Mouse (Mus musculus): ENCODE results near the gene Tmc7. TPM values are rescaled to one million over a fixed set of nuclear protein-coding genes. Genes with fewer than 3 reads are reported as not detected.
A peak's percentile ranks its signal among the peaks of the same experiment; 100 is the strongest.

The Tmc7 gene
- total and polyA plus RNA-seq, 3 experiments, result 3.2 to 6.9 (median 6.4) TPM

DNA sequence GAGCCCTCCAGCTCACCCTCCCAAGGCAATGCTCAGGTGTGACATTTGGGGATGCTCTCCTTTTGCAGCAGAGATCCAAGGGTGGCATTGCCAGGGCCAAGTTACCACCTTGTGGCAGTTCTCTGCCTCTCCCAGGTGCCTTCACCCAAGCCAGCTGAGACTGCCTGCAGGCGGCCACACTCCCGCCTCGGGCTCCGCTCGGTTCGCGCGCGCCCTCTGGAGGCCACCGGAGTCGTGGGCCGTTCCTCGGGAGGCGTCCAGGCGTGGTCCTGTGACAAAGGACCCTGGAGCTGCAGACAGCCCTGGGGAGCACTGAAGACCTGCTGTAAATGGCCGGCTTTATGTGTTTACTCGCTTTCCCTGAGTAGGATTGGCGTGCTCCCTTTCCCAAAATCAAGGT, 65.8 kb downstream of the Tmc7 start:
- no peaks in the 10 kb centered on the region for H3K27me3 ChIP-seq (ENCODE audit: control insufficient read depth, insufficient read depth, low read length)
- TF ChIP-seq CTCF (IDR thresholded peaks at IDR 0.05) (no peak), POLR2A (IDR thresholded peaks at IDR 0.05; ENCODE audit: insufficient read depth, low read depth, low read length) (no peak), EP300 (IDR thresholded peaks at IDR 0.05; ENCODE audit: insufficient read depth, low read depth, low read length) (no peak)
- intact Hi-C loops (cut with DNase I), result loop anchor here (1.0 to 2.0 kb wide), 3 partner anchors 26 to 214 kb away; partner anchors contain the start of gene Syt17
- DNase-seq, result peak; percentile 82 to 90
- no peak overlapping the region for H3K27ac ChIP-seq
- H3K36me3 ChIP-seq (ENCODE audit: control insufficient read depth, insufficient read depth, low read length), result no peaks in the 10 kb centered on the region
- H3K4me3 ChIP-seq, result no peak overlapping the region
- no peaks in the 10 kb centered on the region for H3K79me2 ChIP-seq (replicated peaks; ENCODE audit: control insufficient read depth, insufficient read depth, low read length)
- H3K4me1 ChIP-seq (ENCODE audit: control insufficient read depth, insufficient read depth, low read length), result peaks cover 2% of the 10 kb centered on the region; the same call in 1 of the 2 replicates
- WGBS, result 3% methylated on average over 18 of the region's 18 CpGs
- H3K9ac ChIP-seq (ENCODE audit: low read depth, low read length), result no peak overlapping the region

- Histone ChIP-seq H3K79me2 (replicated peaks; ENCODE audit: control insufficient read depth, insufficient read depth, low read length) (no peaks in the 10 kb centered on the region), H3K27ac (no peak overlapping the region), H3K27me3 (ENCODE audit: control insufficient read depth, insufficient read depth, low read length) (no peaks in the 10 kb centered on the region), H3K9ac (ENCODE audit: low read depth, low read length) (no peak overlapping the region), H3K4me1 (ENCODE audit: control insufficient read depth, insufficient read depth, low read length) (peaks cover 2% of the 10 kb centered on the region; the same call in 1 of the 2 replicates), H3K36me3 (ENCODE audit: control insufficient read depth, insufficient read depth, low read length) (no peaks in the 10 kb centered on the region), H3K4me3 (no peak overlapping the region)
- intact Hi-C loops (cut with DNase I), result loop anchor here (1.0 to 2.0 kb wide), 3 partner anchors 25 to 214 kb away; partner anchors contain the start of gene Syt17
- no peak for TF ChIP-seq EP300 (IDR thresholded peaks at IDR 0.05; ENCODE audit: insufficient read depth, low read depth, low read length)
- TF ChIP-seq POLR2A (IDR thresholded peaks at IDR 0.05; ENCODE audit: insufficient read depth, low read depth, low read length), result no peak
- TF ChIP-seq CTCF (IDR thresholded peaks at IDR 0.05), result peak; percentile 54
- peak; percentile 18 to 37 for DNase-seq
- WGBS, result 62% methylated on average over 2 of the region's 2 CpGs
Measured at GRCm38 (mm10) chr7:118517819-118518218, 66.7 kb downstream of the Tmc7 start.

DNA sequence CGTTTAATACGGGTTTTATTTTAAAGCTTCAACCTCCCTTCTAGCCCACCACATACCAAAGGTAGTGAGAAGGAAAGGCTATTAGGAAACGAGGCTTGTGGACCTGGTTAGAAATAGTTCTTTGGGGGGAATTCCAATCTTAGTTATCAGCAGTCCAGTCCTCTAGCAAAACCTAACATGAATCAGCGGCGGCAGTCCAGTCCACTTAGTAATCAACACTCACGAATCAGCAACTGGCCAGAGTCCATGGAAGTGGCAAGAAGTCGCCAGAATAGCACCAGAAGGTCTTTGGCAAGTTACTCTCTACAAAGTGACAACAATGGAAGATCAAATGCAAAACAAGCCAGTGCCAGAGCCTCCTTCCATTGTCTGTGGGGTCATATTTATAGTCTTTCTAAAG, 76.0 kb downstream of the Tmc7 start:
- intact Hi-C loops (cut with DNase I), result no loop called here
- H3K4me1 ChIP-seq (ENCODE audit: control insufficient read depth, insufficient read depth, low read length), result peaks cover 3% of the 10 kb centered on the region
- no peaks in the 10 kb centered on the region for H3K36me3 ChIP-seq (ENCODE audit: control insufficient read depth, insufficient read depth, low read length)
- H3K27ac ChIP-seq, result no peak overlapping the region
- H3K79me2 ChIP-seq (replicated peaks; ENCODE audit: control insufficient read depth, insufficient read depth, low read length), result no peaks in the 10 kb centered on the region
- no peak overlapping the region for H3K4me3 ChIP-seq
- TF ChIP-seq CTCF (IDR thresholded peaks at IDR 0.05) (no peak), POLR2A (IDR thresholded peaks at IDR 0.05; ENCODE audit: insufficient read depth, low read depth, low read length) (no peak), EP300 (IDR thresholded peaks at IDR 0.05; ENCODE audit: insufficient read depth, low read depth, low read length) (no peak)
- WGBS, result 33% methylated on average over 7 of the region's 7 CpGs
- no peak for DNase-seq
- H3K27me3 ChIP-seq (ENCODE audit: control insufficient read depth, insufficient read depth, low read length), result no peaks in the 10 kb centered on the region
- no peak overlapping the region for H3K9ac ChIP-seq (ENCODE audit: low read depth, low read length)

- peak in 1 of 2 experiments; percentile 21 for DNase-seq
- intact Hi-C loops (cut with DNase I), result no loop called here
- peak overlapping the region; percentile 38 for H3K27ac ChIP-seq
- TF ChIP-seq EP300 (IDR thresholded peaks at IDR 0.05; ENCODE audit: insufficient read depth, low read depth, low read length), result no peak
- no peak for TF ChIP-seq CTCF (IDR thresholded peaks at IDR 0.05)
- TF ChIP-seq POLR2A (IDR thresholded peaks at IDR 0.05; ENCODE audit: insufficient read depth, low read depth, low read length), result no peak
- H3K9ac ChIP-seq (ENCODE audit: low read depth, low read length), result no peak overlapping the region
- 54% methylated on average over 4 of the region's 4 CpGs for WGBS
- H3K4me3 ChIP-seq, result no peak overlapping the region
- no peaks in the 10 kb centered on the region; the same call in 1 of the 2 replicates for H3K27me3 ChIP-seq (ENCODE audit: control insufficient read depth, insufficient read depth, low read length)
- no peaks in the 10 kb centered on the region for H3K79me2 ChIP-seq (replicated peaks; ENCODE audit: control insufficient read depth, insufficient read depth, low read length)
- H3K36me3 ChIP-seq (ENCODE audit: control insufficient read depth, insufficient read depth, low read length), result no peaks in the 10 kb centered on the region
- H3K4me1 ChIP-seq (ENCODE audit: control insufficient read depth, insufficient read depth, low read length), result peaks cover 5% of the 10 kb centered on the region
Measured at GRCm38 (mm10) chr7:118503844-118504243, 80.7 kb downstream of the Tmc7 start.

- H3K79me2 ChIP-seq (replicated peaks; ENCODE audit: control insufficient read depth, insufficient read depth, low read length), result no peaks in the 10 kb centered on the region
- TF ChIP-seq CTCF (IDR thresholded peaks at IDR 0.05) (no peak), EP300 (IDR thresholded peaks at IDR 0.05; ENCODE audit: insufficient read depth, low read depth, low read length) (no peak), POLR2A (IDR thresholded peaks at IDR 0.05; ENCODE audit: insufficient read depth, low read depth, low read length) (no peak)
- intact Hi-C loops (cut with DNase I), result no loop called here
- H3K36me3 ChIP-seq (ENCODE audit: control insufficient read depth, insufficient read depth, low read length), result no peaks in the 10 kb centered on the region
- 88% methylated on average over 8 of the region's 8 CpGs for WGBS
- no peak overlapping the region for H3K4me3 ChIP-seq
- H3K9ac ChIP-seq (ENCODE audit: low read depth, low read length), result no peak overlapping the region
- H3K27ac ChIP-seq, result no peak overlapping the region
- no peak for DNase-seq
- peaks cover 5% of the 10 kb centered on the region for H3K4me1 ChIP-seq (ENCODE audit: control insufficient read depth, insufficient read depth, low read length)
- no peaks in the 10 kb centered on the region; the same call in 1 of the 2 replicates for H3K27me3 ChIP-seq (ENCODE audit: control insufficient read depth, insufficient read depth, low read length)
Measured at GRCm38 (mm10) chr7:118502333-118502732, 82.2 kb downstream of the Tmc7 start.

DNA sequence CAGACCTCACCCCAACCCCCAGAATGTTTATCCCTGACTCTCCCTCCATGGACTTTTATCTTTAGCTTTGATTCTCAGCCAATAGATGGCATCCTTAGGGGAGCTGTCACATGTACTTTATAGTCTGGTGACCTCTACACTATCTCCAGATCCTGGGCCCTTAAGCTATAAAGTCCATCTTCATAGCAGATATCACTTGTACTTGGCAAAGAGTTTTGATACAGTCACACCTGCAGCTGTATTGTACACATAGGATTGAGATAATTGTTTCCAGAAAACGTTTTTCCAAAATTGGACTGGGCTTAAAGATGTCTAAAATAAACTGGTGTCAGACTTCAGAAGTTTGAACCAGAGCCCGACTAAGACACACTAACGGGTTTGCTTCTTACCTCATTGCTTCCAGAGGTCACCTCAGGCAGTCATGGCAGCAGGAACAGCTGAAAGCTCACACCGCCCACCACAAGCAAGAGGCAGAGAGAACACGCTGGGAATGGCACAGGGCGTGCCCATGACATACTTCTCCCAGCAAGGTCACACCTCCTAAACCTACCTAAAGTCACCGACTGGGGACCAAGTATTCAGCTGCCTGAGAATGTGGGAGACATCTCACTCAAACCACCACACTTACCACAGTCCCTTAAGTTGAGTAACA, 84.6 kb downstream of the Tmc7 start:
- Histone ChIP-seq H3K4me3 (no peak overlapping the region), H3K4me1 (ENCODE audit: control insufficient read depth, insufficient read depth, low read length) (peaks cover 5% of the 10 kb centered on the region), H3K79me2 (replicated peaks; ENCODE audit: control insufficient read depth, insufficient read depth, low read length) (no peaks in the 10 kb centered on the region), H3K27me3 (ENCODE audit: control insufficient read depth, insufficient read depth, low read length) (no peaks in the 10 kb centered on the region; the same call in 1 of the 2 replicates), H3K9ac (ENCODE audit: low read depth, low read length) (no peak overlapping the region), H3K36me3 (ENCODE audit: control insufficient read depth, insufficient read depth, low read length) (no peaks in the 10 kb centered on the region), H3K27ac (no peak overlapping the region)
- intact Hi-C loops (cut with DNase I), result no loop called here
- TF ChIP-seq CTCF (IDR thresholded peaks at IDR 0.05) (no peak), EP300 (IDR thresholded peaks at IDR 0.05; ENCODE audit: insufficient read depth, low read depth, low read length) (no peak), POLR2A (IDR thresholded peaks at IDR 0.05; ENCODE audit: insufficient read depth, low read depth, low read length) (no peak)
- no peak for DNase-seq
- WGBS, result 62% methylated on average over 7 of the region's 7 CpGs

All from heart, adult 2 months (tissue).